Mouse (Mus musculus) adrenal gland, postnatal 36 days (tissue): ENCODE data around the gene Eef2. TPM values are rescaled to one million over a fixed set of nuclear protein-coding genes. Genes with fewer than 3 reads are reported as not detected.
A peak's percentile ranks its signal among the peaks of the same experiment; 100 is the strongest.
"Not testable (repeated sequence)": the region's sequence is repeated elsewhere in the genome, so short reads cannot be mapped to it uniquely, and the experiment has no call there.

Source experiments
- DNase-seq, 2 experiments: peaks; one replicate each; pipeline ENCODE4 v3.0.0; 2021; ENCODE audit warnings: mixed read lengths in 1 of 2
- total RNA-seq, 2 experiments: library from RNA; stranded (reverse); gene quantifications; 2 replicates each; pipeline ENCODE4 v1.2.3; 2021

Eef2 gene
- total RNA-seq, 2 experiments from 2014 or later = 1,540 to 1,602 TPM

GRCm38 (mm10) chr10:81145778-81146177, 30.7 kb upstream of the Eef2 start:
- no peak for DNase-seq

DNA sequence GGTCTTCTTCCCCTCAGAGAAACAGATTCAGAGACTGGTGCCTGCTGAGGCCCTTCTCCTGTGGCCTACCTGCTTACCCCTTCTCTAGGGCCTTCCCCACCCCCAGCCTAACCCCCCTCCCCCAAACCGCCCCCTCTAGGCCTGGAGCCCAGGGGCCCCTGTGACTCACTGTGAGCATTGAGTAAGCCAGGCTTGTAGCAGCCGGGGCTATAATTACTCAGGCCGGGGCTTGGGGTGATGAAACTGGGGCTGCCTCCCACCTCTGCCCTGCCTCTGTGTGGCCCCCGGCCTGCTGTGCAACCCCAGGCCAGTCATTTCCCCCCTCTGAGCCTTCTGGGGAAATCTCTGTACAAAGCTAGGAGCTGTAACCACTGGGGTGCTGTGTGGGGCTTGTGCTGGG, 30.1 kb upstream of the Eef2 start:
- DNase-seq = peak; percentile 61 to 66

DNA sequence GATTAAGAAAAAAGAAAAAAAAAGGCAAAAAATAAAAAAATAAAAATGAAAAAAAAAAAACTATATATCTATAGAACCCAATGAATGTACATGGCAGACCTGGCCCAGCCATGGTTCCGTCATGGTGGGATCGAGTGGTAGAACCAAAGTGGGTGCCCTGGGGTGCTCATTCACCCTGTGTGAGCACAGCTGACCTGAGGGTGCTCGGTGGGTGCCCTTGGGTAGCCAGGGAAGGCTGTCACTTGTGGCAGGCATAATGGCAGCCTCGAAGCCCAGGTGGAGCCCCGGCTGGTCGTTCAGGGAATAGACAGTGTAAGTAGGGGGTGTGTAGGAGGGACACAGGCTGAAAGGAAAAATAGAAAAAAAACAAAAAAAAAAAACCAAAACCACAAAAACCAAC, 25.2 kb upstream of the Eef2 start:
- no peak for DNase-seq

GRCm38 (mm10) chr10:81152609-81153008, 23.8 kb upstream of the Eef2 start:
- no peak for DNase-seq

DNA sequence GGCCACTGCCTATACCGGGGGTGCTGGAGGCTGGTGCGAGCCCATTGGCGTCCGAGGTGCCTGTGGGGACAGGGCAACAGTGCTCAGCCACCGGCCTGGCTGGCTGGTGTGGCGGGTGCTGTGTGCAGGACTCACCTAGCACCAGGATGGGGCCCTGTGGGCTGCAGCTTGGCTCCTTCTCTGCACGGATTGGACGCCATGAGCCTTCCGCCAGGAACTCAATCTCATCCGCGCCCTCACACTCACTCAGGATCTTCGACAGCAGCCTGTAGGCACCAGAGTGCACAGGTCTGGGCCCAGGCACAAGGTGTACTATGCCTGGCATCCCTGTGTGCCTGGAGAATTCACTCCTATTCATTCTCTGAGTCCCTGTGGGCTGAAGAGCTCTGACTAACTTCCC, 22.1 kb upstream of the Eef2 start:
- DNase-seq = no peak

GRCm38 (mm10) chr10:81154736-81155135, 21.7 kb upstream of the Eef2 start:
- DNase-seq = no peak

DNA sequence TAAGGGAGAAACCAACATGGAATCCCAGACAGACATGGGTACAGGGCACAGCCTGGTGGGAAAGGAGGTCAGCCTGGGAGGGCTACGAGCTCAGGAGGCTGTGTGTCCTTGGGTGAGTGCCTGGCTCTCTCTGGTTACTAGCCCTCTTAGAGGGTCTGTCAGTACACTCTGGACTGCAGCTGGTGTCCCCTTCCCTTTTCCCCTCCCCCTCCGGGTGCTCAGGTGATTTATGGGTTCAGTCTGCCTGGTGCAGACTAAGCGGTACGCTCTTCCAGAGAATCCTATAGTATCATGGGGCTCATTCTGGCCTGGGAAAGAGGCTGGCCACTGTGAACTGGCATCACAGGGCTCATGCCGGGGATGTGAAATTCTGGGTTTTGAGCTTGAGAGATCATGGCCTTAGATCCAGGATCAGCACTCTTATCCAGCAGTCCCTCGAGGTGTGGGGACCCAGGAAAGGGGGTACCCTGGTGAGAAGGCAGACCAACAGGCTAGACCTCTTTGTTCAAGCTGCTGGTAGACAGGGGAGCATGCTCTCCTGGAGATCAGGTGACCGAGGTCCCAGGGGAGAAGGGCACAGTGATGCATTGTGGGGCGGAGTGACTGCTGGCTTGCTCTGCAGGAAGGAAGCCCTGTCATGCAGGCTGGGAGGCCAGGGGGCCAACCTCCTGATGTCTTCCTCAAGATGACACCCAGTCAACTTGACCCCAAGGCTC, 14.7 kb upstream of the Eef2 start:
- DNase-seq = peak; percentile 55 to 75

DNA sequence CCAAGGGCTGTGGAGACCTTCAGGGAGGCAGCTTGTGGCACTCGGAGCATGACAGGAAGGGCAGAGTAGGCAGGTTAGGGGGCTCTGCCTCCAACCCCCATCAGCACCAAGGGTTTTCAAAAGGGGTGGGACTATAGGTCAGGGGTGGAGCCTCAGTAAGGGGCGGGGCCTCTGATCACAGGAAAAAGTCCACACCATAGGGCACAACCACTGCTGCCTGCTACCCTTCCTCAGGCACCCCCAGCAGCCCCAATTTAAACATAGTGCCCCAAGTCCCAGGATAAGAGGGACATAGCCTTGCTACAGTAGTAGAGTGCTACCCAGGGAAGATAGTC, 14.1 kb upstream of the Eef2 start:
- DNase-seq = no peak

- DNase-seq = no peak
Measured at GRCm38 (mm10) chr10:81165118-81165517, 11.3 kb upstream of the Eef2 start.

DNA sequence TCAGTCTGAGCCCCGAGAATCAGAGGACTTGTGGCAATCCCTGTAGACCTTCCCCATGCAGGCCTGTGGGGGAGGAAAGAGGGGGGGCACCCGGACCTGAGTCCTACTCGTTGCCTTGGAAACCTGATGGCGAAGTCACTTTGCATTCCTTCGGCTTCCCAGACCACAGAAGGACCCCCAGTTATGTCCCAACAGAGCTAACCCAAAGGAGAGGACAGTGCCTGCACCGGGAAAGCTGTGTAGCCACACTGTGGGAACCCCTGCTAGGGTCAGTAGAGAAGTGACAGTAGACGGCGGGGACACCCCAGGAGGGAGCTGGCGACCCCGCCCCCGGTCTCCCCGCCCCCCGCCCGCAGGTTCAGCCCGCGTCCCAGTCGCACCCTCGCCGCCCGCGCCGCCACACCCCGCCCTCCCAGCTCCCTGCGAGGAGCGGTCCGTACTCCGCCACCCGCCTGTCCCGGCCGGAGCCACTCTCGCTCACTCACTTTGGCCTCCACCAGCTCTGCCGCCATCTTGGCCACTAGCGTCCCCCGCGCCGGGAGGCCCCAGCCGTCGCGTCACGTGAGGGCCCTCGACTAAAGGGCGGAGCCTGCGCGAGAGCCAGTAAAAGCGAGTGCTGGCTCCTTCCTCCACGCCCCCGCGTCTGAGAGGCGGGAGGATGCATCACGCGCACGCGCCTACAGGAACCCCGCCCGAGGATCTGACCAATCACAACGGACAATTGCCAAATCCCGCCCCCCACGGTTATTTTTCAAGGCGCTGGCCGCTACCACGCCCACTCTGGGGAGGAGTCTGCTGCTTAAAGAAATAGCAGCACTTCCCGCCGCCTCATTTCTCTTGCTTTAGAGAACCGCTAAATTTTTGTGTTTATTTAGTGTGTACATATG, 9.0 kb upstream of the Eef2 start, which contains the start of gene Pias4:
Gene Pias4 (minus strand): TSS at position 724 of the 887 bp plus-strand sequence.
- peak; percentile 99 to 100 for DNase-seq

GRCm38 (mm10) chr10:81168087-81168431, 8.4 kb upstream of the Eef2 start:
- no peak for DNase-seq

DNA sequence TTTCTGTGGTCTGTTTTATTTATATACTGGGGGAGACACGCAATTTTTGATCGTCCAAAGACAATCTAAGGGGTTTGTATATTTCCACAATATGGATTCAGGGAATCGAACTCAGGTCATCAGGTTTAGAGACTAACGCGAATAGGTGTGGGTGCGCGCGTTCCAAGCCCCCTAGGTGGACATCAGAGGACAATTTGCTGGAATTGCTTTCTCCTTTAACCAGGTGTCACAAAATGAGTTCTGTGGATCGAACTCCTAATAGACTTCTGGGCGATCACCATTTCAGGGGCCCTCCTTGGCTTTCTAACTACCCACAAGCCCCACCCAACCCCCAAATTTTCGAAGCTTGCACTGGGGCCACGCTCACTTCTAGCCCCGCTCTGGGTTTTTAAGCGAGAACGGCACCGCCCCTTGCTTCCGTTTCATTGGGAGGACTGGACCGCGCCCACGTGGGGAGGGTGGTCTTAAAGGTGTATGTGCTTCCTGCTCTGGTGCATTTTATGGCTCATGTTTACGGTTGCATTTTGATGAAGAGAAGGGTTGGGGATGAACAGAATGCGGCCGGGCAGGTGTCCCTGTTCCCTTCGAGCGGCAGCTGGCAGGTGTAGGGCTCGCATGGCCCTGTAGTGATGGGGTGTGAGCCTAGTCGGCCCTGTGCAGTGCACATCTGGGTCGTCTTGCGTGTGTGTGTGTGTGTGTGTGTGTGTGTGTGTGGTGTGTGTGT, 7.7 kb upstream of the Eef2 start:
- DNase-seq = peak; percentile 91 to 92

GRCm38 (mm10) chr10:81169411-81169900, 7.0 kb upstream of the Eef2 start:
- not testable (repeated sequence) for DNase-seq

- DNase-seq = peak; percentile 88
Measured at GRCm38 (mm10) chr10:81173132-81173531, 3.3 kb upstream of the Eef2 start.

DNA sequence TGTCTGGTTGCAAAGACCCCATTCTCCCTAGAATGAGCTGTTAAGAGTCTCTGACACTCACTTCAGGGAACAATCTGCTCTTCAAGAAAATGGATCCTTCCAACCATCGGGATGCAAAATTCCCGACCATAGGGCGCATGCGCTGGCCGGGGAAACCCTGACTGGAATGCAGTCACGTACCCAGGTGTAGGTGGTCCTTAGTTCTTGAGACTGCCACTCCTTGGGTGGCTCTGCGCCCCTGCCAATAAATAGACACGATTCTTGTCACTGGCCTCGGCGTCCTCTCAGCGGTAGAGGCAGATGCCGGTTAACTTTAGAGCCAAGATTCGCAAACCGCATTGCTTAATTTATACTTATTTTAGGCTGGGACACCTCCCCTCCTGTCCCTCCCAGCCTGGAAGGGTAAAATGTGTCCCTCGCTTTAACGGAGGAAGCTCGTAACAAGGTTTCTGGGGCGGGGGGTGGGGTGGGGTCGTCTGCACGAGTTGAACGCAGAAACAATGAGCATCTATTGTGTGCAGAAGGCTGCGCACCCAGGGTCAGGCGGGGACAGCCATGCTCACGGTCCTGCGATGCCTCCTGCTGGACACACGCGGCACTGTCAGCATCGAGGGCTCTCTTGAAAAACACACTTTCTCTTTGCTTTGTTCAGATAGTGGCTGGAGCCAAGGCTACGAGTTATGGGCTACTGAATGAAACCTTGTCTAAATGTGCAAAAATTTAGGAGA, 1.6 kb upstream of the Eef2 start:
- peak; percentile 91 for DNase-seq

DNA sequence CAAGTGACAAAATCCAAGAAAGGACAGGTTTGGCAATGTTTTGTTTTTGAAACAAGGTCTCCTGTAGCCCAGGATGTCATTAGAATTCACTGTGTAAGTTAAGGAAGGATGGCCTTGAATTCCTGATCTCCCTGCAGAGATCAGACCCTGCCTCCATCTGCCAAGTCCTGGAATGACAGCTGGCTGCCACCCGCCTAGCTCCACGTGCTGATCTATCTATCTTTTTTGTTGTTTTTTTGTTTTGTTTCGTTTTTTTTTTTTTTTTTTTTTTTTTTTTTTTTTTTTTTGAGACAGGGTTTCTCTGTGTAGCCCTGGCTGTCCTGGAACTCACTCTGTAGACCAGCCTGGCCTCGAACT, 1.1 kb upstream of the Eef2 start:
- DNase-seq = not testable (repeated sequence)

DNA sequence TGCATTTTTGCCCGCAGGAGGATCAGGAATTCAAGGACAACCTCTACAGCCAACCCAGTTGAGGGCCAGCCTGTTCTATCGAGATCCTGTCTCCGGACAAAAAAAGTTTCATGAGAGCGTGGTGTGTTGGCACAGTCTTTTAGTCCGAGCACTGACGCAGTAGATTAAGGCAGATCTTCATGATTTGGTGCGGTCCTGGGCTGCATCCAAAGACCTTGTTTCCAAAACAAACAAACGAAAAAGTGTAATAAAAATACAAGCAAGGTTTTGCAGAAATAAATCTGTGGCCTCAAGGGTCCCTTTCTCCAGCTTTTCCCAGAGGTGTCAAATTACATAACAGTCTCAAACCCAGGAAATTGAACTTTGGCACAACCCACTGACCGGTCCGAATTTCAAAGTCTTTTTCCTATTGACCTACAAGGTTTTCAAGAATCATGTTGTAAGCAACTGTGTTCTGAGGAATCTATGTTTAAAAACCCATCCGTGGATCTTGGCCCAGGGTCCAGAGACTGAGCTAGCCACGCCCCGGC, 430 bp upstream of the Eef2 start:
- DNase-seq = peak in 1 of 2 experiments; percentile 68

- DNase-seq = peak; percentile 52 to 64
Measured at GRCm38 (mm10) chr10:81177491-81177925, 1.1 kb downstream of the Eef2 start.

GRCm38 (mm10) chr10:81177958-81178712, 1.7 kb downstream of the Eef2 start:
- no peak for DNase-seq

- no peak for DNase-seq
Measured at GRCm38 (mm10) chr10:81178927-81179326, 2.5 kb downstream of the Eef2 start.
